Mouse (Mus musculus): Measurements from ENCODE around the gene Rsph1.

Rsph1 gene

DNA sequence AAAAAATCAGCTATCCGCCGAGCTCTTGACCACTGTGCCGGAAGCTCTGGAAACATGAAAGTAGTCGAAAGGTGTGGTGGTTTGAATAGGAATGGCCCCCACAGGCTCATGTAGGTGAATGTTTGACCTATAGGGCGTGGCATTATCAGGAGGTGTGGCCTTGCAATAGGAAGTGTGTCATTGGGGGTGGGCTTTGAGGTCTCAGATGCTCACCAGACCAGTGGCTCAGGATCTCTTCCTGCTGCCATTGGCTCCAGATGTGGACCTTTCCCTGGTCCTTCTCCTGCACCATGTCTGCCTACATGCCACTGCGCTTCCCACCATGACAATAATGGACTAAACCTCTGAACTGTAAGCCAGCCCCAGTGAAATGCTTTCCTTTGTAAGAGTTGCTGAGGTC lies 65.3 kb downstream of the Rsph1 start:
- no peak for DNase-seq (ENCODE audit: inconsistent age in 2 of 2, low spot score in 1 of 2)

DNA sequence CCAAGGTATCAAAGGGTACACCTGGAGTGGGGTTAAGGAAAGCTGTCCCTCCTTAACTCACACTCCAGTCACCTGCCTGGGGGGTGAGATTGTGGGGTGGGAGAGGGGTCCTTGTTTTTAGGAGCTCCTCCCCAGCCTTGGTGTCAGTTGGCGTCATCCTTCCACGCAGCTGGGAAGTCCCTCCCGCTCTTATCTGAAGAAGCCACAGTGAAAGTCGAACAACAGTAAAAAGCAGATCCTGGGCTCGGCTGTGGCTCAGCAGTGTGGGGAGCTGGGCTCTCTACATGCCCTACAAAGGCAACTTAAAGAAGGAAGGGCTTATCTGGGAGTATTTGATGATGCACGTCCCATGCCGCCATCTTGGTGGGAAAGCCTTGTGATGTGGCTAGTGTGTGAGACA lies 66.9 kb downstream of the Rsph1 start:
- no peak for DNase-seq (ENCODE audit: inconsistent age in 2 of 2, low spot score in 1 of 2)

- DNase-seq (ENCODE audit: inconsistent age in 2 of 2, low spot score in 1 of 2) = no peak
Observed at GRCm38 (mm10) chr17:31209376-31209930, 67.7 kb downstream of the Rsph1 start.

- DNase-seq (ENCODE audit: inconsistent age in 2 of 2, low spot score in 1 of 2) = no peak
Observed at GRCm38 (mm10) chr17:31208654-31209053, 68.5 kb downstream of the Rsph1 start.

GRCm38 (mm10) chr17:31207771-31208334 lies 69.3 kb downstream of the Rsph1 start, which contains the start of gene Ubash3a:
TSS of gene Ubash3a (plus strand) at chr17:31207873.
- no peak for DNase-seq (ENCODE audit: inconsistent age in 2 of 2, low spot score in 1 of 2)

All from adrenal gland, adult (tissue).